Mouse (Mus musculus) limb, embryonic 15.5 days (tissue): ENCODE data around the gene Vasn. TPM values are rescaled to one million over a fixed set of nuclear protein-coding genes. Genes with fewer than 3 reads are reported as not detected.

Source experiments
- ATAC-seq: fragments of 200-750 bp; cut with Nextera tagmentation; 2 replicates; pipeline ENCODE4 v1.8.0; 2017; ENCODE audit warnings: low read depth, moderate TSS enrichment; ENCODE audit not compliant: insufficient number of reproducible peaks, low FRiP score, low TSS enrichment
- H3K27ac ChIP-seq: fragments of 300-500 bp; sonication (generic); 2 replicates; pipeline ENCODE4 v1.5.1; 2015; ENCODE audit warnings: moderate library complexity, mild to moderate bottlenecking, inconsistent platforms
- H3K27me3 ChIP-seq: fragments of 300-500 bp; sonication (generic); 2 replicates; pipeline ENCODE4 v1.6.1; 2015; ENCODE audit warnings: inconsistent platforms
- H3K36me3 ChIP-seq: fragments of 300-500 bp; sonication (generic); 2 replicates; pipeline ENCODE4 v1.6.1; 2015; ENCODE audit warnings: inconsistent platforms
- H3K4me1 ChIP-seq: fragments of 300-500 bp; sonication (generic); 2 replicates; pipeline ENCODE4 v1.6.1; 2015; ENCODE audit warnings: inconsistent platforms
- H3K4me2 ChIP-seq: fragments of 300-500 bp; sonication (generic); 2 replicates; pipeline ENCODE4 v1.6.1; 2015; ENCODE audit warnings: mild to moderate bottlenecking, inconsistent platforms
- H3K4me3 ChIP-seq: fragments of 300-500 bp; sonication (generic); 2 replicates; pipeline ENCODE4 v1.5.1; 2015; ENCODE audit warnings: mild to moderate bottlenecking, inconsistent platforms
- H3K9ac ChIP-seq: fragments of 300-500 bp; sonication (generic); 2 replicates; pipeline ENCODE4 v1.6.1; 2015; ENCODE audit warnings: inconsistent platforms
- H3K9me3 ChIP-seq: fragments of 300-500 bp; sonication (generic); 2 replicates; pipeline ENCODE4 v1.6.1; 2016; ENCODE audit warnings: inconsistent platforms
- WGBS: fragments of 180-500 bp; shearing (Covaris S2); methylation state at CpG from one replicate; pipeline ENCODE4 v1.1.7; 2015; 5-methylcytosine and 5-hydroxymethylcytosine counted together
- polyA plus RNA-seq: library from polyadenylated mRNA; unstranded; fragments of >200 nt; fragmentation: Nextera tagmentation; extraction: Ambion mirVana; gene quantifications from 2 replicates; pipeline ENCODE4 v1.2.1, GENCODE M21; 2015

The Vasn gene
- polyA plus RNA-seq, result 41.5 and 45.1 TPM in 2 replicates

- H3K4me2 ChIP-seq, result peak within 1 kb of the TSS; percentile 70
- H3K9me3 ChIP-seq, result no peaks in the 10 kb centered on the region
- H3K9ac ChIP-seq, result peak within 1 kb of the TSS; percentile 86
- ATAC-seq, result peak; percentile 91
- peak within 1 kb of the TSS; percentile 92 for H3K27ac ChIP-seq
- peaks cover 65% of the 10 kb centered on the region for H3K4me1 ChIP-seq
- H3K36me3 ChIP-seq, result peaks cover 12% of the 10 kb centered on the region
- no peaks in the 10 kb centered on the region for H3K27me3 ChIP-seq
- 0% methylated on average over 19 of the region's 22 CpGs for WGBS
- H3K4me3 ChIP-seq, result peak within 1 kb of the TSS; percentile 80
Observed at GRCm38 (mm10) chr16:4639831-4640237, at the start of gene Vasn, which contains the start of gene Dnaja3. Gene Vasn (plus strand): TSS chr16:4639941. Gene Dnaja3 (plus strand): TSS chr16:4639989.

DNA sequence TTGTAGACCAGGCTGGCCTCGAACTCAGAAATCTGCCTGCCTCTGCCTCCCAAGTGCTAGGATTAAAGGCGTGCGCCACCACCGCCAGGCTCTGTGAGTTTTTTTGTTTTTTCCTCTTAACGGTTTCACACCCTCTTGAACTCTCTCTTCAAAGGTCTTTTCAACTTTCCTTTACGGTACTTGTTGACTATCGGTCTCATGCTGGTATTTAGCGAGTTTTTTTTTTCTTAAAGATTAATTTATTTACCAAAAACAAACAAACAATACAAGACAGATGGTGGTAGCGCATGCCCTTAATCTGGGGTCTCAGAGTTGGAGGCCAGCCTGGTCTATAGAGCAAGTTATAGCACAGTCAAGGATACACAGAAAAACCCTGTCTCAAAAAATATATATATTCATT, 49.5 kb upstream of the Vasn start:
- WGBS, result 95% methylated on average over 9 of the region's 9 CpGs
- no peak for ATAC-seq
- Histone ChIP-seq H3K4me3 (no peak overlapping the region), H3K27ac (no peak overlapping the region), H3K36me3 (peaks cover 10% of the 10 kb centered on the region), H3K4me1 (peaks cover 47% of the 10 kb centered on the region), H3K9me3 (no peaks in the 10 kb centered on the region), H3K4me2 (no peak overlapping the region), H3K9ac (no peak overlapping the region), H3K27me3 (no peaks in the 10 kb centered on the region)

DNA sequence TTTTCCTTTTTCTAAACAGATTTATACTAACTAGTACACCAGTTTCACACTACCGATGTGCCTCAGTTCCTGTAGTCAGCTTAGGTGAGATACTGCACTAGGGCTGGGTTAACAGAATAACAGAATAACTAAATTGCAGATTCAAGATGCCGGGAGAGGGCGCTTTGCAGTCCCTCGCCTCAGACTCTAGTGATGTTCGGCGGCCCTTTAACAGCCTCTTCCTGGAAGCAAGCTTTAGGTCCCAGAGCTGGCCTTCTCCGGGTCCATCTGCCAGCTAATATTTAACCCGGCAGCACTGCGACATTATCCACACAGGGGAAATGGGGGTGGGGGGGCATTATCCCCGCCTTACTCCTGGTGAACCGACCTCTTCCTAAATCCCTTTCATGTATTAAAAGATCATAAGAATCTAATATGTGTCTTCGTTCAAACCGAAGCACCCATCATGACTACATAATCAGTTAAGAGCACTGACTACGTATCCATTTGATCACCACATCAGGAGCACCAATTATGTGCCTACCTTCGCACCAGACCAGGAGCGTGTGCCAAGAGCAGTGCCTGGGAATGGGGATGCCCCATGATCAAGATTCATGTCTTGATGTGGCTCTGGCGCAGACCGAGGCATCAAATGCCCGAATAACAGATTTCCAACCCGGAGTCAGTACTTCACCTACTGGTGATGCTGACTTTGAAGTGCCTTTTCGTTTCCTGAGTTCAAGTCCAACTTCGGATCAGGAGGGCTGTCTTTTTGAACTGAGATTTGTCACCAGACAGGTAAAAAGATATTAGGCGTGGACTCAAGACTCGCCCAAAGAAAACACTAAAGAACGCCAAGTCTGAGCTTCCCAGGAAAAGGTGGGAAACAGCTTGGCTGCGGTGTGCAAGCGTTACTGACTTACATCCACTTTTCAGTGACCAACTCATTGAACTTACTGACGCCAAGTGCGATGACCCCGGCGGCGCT, 46.5 kb upstream of the Vasn start:
- no peaks in the 10 kb centered on the region for H3K9me3 ChIP-seq
- 14% methylated on average over 32 of the region's 32 CpGs for WGBS
- no peak for ATAC-seq
- H3K4me1 ChIP-seq, result peaks cover 54% of the 10 kb centered on the region
- H3K4me2 ChIP-seq, result peak overlapping the region; percentile 91
- H3K4me3 ChIP-seq, result peak overlapping the region; percentile 86
- H3K27me3 ChIP-seq, result no peaks in the 10 kb centered on the region
- peak overlapping the region; percentile 56 for H3K9ac ChIP-seq
- H3K27ac ChIP-seq, result peak overlapping the region; percentile 96
- H3K36me3 ChIP-seq, result peaks cover 10% of the 10 kb centered on the region

- Histone ChIP-seq H3K36me3 (peaks cover 10% of the 10 kb centered on the region), H3K4me1 (peaks cover 64% of the 10 kb centered on the region), H3K4me2 (peak within 1 kb of the TSS; percentile 91), H3K4me3 (peak within 1 kb of the TSS; percentile 86), H3K9me3 (no peaks in the 10 kb centered on the region), H3K9ac (peak within 1 kb of the TSS; percentile 82), H3K27me3 (no peaks in the 10 kb centered on the region), H3K27ac (peak within 1 kb of the TSS; percentile 96)
- 1% methylated on average over 37 of the region's 74 CpGs for WGBS
- peak; percentile 86 for ATAC-seq
Observed at GRCm38 (mm10) chr16:4593971-4594813, 45.5 kb upstream of the Vasn start, which contains the start of gene Glis2. Gene Glis2 (plus strand): TSS chr16:4594713.

- peak overlapping the region; percentile 91 for H3K4me2 ChIP-seq
- under 1% methylated on average over 40 of the region's 52 CpGs for WGBS
- H3K27me3 ChIP-seq, result no peaks in the 10 kb centered on the region
- peaks cover 10% of the 10 kb centered on the region for H3K36me3 ChIP-seq
- H3K9ac ChIP-seq, result peak overlapping the region; percentile 82
- no peaks in the 10 kb centered on the region for H3K9me3 ChIP-seq
- H3K27ac ChIP-seq, result peak overlapping the region; percentile 96
- H3K4me1 ChIP-seq, result peaks cover 72% of the 10 kb centered on the region
- ATAC-seq, result 0 out of 2 replicates have a peak, but pooled peaks have one; percentile 1
- H3K4me3 ChIP-seq, result peak overlapping the region; percentile 86
Observed at GRCm38 (mm10) chr16:4594814-4595526, 44.8 kb upstream of the Vasn start.

DNA sequence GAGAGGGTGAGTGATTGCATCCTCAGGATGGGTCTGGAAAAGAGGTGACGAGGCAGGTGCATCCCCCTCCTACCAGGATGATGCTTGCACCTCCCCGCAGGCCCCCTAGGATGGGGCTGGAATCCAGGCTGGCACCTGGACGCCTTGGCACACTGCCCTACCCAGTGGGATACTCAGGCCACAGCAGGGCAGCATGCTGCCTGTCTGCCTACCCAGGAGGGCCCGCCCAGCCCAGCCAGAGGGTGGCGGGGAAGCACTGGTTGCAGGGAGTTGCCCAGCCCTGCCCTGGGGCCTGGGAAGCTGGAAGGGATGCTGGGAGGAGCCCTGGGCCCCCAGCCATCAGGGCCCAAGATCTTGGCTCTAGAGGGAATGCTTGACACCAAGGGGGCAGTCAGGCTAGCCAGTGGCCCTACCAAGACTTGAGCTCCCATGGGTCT, 44.2 kb upstream of the Vasn start:
- Histone ChIP-seq H3K36me3 (peaks cover 7% of the 10 kb centered on the region), H3K9ac (peak overlapping the region; percentile 82), H3K4me3 (peak overlapping the region; percentile 86), H3K27ac (peak overlapping the region; percentile 96), H3K4me1 (peaks cover 78% of the 10 kb centered on the region), H3K27me3 (no peaks in the 10 kb centered on the region), H3K4me2 (peak overlapping the region; percentile 91), H3K9me3 (no peaks in the 10 kb centered on the region)
- WGBS, result 4% methylated on average over 5 of the region's 5 CpGs
- ATAC-seq, result no peak

DNA sequence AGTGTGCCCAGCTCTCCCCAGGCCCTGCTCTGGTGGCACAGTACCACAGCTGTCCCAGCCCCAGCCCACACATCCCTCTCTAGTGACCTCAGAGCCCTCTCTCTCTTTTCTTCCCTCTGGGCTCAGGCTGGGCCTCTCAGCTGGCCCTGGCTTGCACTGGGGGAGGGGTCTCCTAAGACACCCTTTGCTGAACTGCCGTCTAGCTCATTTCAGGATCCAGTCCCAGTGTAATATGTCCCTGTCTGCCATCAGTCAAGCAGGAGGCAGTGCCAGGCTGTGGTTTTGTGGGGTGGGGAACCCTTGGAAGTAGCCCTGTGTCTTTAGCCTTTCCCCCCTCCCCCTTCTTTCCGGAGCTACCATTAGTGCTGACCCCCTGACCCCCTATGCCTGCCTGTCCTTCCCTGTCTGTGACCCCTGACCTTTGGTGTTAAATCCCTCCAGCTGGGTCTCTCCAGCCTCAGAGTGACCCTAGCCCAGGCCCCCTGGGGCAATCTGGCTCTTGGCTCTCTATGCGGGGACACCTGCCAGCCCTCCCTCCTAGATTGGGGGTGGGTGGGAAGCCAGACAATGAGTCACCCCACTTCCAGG, 43.5 kb upstream of the Vasn start:
- Histone ChIP-seq H3K36me3 (no peaks in the 10 kb centered on the region), H3K27me3 (no peaks in the 10 kb centered on the region), H3K9me3 (no peaks in the 10 kb centered on the region), H3K4me1 (peaks cover 85% of the 10 kb centered on the region), H3K4me2 (peak overlapping the region; percentile 91), H3K9ac (peak overlapping the region; percentile 82), H3K4me3 (peak overlapping the region; percentile 86), H3K27ac (peak overlapping the region; percentile 96)
- no peak for ATAC-seq
- 17% methylated on average over 3 of the region's 3 CpGs for WGBS

DNA sequence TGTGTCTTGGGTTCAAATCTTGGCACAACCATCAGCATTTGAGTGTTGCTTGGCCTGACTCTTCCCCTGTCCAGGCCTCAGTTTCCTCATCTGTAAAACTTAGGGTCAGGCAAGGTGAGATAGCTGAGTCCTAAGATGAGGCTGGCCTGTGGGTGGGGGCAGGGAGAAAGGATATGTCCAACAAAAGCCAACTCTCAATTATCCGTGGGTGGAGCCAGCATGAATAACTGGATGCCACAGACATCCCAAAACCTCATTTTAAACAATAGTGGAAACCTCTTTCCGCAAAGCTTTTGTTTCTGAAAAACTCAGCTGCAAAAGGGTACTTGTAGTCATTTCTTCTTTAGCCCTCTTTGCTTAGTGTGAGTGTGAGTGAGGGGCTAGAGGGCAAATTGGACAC, 42.9 kb upstream of the Vasn start:
- no peaks in the 10 kb centered on the region for H3K9me3 ChIP-seq
- WGBS, result 45% methylated on average over 2 of the region's 2 CpGs
- H3K9ac ChIP-seq, result 0 out of 2 replicates have a peak overlapping the region, but pooled peaks have one; percentile 82
- H3K27ac ChIP-seq, result peak overlapping the region; percentile 96
- no peaks in the 10 kb centered on the region for H3K36me3 ChIP-seq
- H3K27me3 ChIP-seq, result no peaks in the 10 kb centered on the region
- H3K4me1 ChIP-seq, result peaks cover 88% of the 10 kb centered on the region
- ATAC-seq, result no peak
- H3K4me3 ChIP-seq, result peak overlapping the region; percentile 86
- H3K4me2 ChIP-seq, result peak overlapping the region; percentile 91

- 33% methylated on average over 3 of the region's 7 CpGs for WGBS
- H3K27ac ChIP-seq, result peak overlapping the region; percentile 96
- no peaks in the 10 kb centered on the region for H3K36me3 ChIP-seq
- no peak for ATAC-seq
- H3K4me3 ChIP-seq, result peak overlapping the region; percentile 86
- peak overlapping the region; percentile 91 for H3K4me2 ChIP-seq
- H3K27me3 ChIP-seq, result no peaks in the 10 kb centered on the region
- H3K9me3 ChIP-seq, result no peaks in the 10 kb centered on the region
- no peak overlapping the region for H3K9ac ChIP-seq
- H3K4me1 ChIP-seq, result peaks cover 88% of the 10 kb centered on the region
Observed at GRCm38 (mm10) chr16:4597296-4597695, 42.4 kb upstream of the Vasn start.

DNA sequence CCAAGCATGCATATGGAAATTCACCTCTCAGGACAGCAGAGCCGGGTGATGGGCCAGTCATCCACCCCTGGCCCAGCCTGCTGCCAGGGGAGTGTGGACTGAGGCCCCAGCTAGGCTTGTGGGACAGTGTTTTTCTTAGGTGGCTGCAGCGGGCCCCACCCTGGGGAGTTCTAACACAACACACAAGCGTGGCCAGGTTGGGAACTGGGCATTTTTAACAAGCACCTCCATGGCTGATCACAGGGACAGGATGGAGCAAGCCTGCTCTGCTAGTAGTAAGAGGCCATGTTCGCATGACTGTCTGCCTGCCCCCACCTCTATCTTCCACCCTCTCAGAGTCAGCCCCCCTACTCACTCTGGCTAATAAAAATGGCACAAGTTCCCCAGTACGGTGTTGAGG, 41.7 kb upstream of the Vasn start:
- H3K4me2 ChIP-seq, result peak overlapping the region; percentile 21
- ATAC-seq, result no peak
- no peaks in the 10 kb centered on the region for H3K27me3 ChIP-seq
- 48% methylated on average over 5 of the region's 5 CpGs for WGBS
- no peak overlapping the region for H3K9ac ChIP-seq
- H3K27ac ChIP-seq, result peak overlapping the region; percentile 96
- H3K36me3 ChIP-seq, result no peaks in the 10 kb centered on the region
- H3K4me1 ChIP-seq, result peaks cover 88% of the 10 kb centered on the region
- no peaks in the 10 kb centered on the region for H3K9me3 ChIP-seq
- no peak overlapping the region; the same call in 1 of the 2 replicates for H3K4me3 ChIP-seq
